Mouse (Mus musculus) adrenal gland, postnatal 4 days (tissue): ENCODE measurements around the gene Pcyt2. TPM values are rescaled to one million over a fixed set of nuclear protein-coding genes. Genes with fewer than 3 reads are reported as not detected.
A peak's percentile ranks its signal among the peaks of the same experiment; 100 is the strongest.
"Not testable (repeated sequence)": the region's sequence is repeated elsewhere in the genome, so short reads cannot be mapped to it uniquely, and the experiment has no call there.

Source experiments
- DNase-seq, 2 experiments: peaks; one replicate each; pipeline ENCODE4 v3.0.0; 2021 to 2022; ENCODE audit warnings: low spot score in 2 of 2, mixed read lengths in 2 of 2
- total RNA-seq, 2 experiments: library from RNA; stranded (reverse); gene quantifications; 2 replicates each; pipeline ENCODE4 v1.2.3; 2021

The Pcyt2 gene
- total RNA-seq, 2 experiments from 2014 or later, result 135 to 144 TPM

DNA sequence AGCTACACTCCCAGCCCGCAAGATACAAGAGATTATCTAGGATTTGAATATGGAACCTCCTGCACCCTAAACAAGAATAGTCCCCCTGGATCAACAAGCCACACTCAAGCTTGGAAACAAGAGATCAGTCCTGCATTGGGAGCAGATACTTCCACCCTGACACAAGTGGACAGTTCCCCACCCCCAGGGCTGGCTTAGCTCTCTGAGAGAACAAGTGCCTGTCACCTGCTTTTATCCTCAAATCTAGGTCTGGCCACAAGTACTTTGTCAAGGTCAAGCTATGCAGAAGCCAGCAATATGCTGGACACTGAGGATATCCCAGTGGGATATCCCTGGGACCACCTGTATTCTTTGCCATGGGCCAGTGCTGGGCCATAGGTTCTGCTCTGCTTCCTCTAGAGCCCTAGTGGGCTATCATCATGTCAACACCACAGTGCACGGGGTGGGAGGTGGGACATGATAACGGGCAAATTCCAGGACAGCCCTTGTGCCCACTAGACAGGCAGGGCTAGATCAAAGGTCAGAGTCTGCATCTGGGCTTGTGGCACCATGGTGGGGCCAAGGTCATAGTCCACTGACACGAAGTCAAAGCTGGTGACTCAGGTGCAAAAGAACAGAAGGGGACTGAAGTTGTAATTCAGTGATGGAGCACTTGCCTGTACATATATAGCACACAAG lies 980 bp downstream of the Pcyt2 start:
- DNase-seq, result no peak

DNA sequence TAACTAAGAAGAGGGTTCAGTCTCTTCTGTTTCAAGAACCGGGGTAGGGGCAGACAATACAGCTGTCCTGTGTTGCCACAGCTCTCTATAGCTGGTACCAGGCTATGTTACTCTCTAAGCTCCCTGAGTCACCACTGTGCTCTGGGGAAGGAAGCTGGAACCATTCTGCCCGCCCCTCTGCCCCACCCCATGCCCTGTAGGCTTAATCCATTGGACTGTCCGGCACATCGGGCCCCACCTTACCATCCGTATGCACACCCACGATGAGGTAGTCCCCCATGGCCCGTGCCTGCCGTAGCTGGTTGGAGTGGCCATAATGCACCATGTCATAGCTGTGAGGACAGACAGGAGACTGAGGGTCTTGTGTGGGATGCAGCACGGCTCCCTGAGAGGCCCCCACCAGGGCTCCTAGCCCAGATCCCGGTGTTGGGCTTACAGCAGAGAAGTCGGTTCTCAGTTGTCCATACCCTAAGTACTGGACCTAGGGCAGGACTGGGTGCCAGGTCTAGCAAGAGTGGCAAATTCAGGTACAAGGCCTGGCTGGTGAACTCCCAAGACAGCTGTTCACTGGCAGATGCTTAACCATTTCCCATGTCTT lies 2.0 kb downstream of the Pcyt2 start:
- no peak for DNase-seq

DNA sequence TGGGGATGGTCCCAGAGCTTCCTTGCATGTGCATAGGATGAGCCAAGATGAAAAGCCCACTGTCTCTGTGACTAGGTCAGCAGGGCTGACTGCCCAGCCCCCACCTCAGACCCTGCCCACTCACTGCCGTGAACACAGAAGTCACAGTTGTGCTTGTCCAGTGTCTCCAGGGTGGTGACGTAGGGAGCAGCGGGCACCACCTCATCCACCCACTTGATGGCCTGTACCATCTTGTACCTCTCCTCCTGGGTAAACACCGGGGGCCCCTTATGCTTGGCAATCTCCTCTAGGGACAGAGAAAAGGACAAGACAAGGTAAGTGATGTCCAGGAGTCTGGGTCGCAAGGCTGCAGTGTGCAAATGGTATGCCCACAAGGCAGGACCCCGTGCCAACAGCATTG lies 2.6 kb downstream of the Pcyt2 start:
- no peak for DNase-seq

DNA sequence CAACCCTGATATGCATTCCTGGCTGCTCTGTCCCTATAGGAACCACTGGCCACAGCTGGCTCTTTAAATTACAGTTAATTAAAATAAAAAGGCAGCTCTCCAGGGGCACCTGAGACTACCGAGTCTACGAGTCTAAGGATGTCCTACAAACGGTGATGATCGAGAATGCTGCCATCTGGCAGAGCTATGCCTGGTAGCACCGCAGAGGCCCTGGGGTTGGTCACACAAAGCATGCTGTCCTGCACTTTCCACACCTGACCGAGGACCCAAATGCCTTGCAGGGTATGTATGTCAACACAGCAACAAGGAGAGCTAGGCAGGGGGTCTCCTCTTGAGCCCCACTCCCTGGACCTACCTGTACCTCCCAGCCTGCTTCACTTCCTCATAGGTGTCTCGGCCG lies 3.8 kb downstream of the Pcyt2 start:
- DNase-seq, result no peak

DNA sequence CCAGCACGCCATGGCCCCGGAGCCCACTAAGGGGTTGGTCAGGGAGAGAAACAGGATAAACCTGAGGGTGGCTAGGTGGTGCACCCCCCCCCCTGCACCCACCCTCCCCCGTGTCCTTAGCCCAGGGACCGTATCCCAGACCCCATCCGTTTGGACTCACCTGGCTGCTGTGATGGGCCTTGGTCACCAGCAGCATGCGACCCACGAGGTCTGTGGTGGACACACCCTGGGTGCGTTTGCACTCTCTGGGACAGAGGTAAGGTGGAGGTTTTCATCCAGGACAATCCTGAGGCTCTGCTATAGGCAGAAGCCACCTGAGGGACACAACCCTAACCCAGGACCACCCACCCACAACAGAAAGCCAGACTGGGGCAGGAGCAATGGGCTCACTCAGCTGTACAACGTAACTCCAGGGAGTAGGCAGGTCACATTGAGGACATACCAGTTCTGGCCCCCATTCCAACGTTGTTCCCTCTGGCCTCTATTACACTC lies 4.2 kb downstream of the Pcyt2 start:
- DNase-seq, result no peak

DNA sequence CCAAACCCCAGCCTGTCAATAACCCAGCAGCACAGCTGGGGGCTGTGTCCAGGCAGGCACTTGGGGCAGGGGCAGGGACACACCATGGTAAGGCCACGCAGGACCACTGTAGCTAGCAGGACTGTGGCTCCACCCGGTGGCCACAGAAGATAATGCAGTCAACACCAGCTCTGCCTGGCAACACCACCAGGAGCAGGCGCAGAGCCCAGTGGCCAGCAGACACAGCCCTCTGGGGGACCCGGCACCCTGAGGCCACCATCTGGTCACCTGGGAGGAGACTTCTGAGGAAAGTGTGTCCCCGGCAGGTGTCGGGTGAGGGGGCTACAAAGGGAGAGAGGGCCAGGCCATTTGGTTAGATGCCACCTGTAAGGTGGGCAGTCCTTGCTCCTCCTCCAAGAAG lies 5.0 kb downstream of the Pcyt2 start:
- no peak for DNase-seq

DNA sequence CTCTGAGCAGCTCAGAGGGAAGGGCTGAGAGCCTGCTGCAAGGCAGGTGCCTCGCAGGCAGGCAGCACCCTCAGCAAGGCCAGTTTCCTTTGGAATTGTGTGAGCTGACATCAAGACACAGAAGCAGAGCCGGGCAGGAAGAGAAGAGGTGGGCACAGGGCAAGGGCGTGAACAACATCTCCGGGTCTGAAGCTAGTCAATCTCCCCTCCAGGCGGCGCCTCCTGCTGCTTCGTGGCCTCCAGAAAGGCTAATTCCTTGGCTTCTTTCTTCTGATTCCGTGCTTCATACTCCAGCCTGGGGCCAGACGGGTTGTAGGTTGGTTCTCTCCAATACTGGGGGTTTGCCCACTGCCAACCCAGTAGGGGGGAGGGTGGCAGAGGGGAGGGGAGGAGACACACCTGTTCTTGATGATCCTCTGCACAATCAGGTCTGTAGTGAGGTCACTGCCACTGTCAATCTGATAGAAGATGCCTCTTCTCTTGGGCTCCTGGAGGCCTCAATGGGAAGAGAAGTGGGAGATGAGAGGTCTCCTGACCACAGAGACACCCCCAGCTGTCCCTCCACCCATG lies 7.2 kb downstream of the Pcyt2 start:
- DNase-seq, result no peak

DNA sequence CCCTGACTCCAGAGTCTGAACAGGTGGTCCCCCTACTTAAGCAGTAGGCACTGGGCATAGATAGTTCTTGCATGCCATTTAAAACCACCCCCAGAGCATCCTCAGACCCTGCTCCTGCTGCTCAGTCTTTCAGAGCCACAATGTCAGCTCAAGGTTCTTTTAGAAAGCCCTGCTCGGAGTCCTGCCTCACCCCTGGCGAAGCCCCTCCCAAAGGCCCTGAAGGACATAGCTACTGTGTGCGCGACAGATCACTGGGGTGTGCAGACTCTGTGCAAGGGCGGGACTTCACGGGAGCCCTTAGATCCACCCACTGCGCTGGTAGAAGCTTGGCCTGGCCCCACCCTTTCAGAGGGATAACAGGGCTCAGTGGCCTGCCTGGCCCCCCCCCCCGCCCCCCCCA lies 8.5 kb downstream of the Pcyt2 start:
- no peak for DNase-seq

DNA sequence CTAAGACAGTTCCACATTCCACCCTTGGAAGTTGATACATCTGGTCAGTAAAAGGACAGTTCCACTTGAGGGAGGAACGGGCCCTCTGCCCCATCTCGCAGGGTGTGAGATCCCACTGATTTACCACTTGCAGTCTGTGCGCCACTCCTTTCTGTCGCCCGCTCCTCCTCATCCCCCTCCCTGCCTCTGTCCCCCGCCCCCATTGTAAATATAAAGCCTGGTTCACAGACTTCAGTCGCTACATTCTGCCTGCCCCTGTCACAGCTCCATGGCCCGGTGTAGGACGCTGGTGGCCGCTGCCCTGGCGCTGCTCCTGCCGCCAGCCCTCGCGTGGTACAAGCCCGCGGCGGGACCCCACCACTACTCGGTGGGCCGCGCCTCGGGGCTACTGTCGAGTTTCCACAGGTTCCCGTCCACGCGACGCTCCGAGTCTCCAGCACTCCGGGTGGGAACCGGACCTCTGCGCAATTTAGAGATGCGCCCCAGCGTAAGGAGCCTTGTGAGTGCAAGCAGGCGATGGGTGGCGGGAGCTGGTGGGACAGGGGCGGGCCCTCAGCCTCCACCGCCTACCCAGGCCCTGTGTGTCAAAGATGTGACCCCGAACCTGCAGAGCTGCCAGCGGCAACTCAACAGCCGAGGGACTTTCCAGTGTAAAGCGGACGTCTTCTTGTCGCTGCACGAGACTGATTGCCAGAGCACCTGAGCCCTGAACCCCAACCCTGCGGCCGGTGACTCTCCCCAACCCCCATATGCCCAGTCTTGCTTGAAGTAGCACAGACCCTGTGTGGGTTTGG lies 9.3 kb downstream of the Pcyt2 start, which contains the start of gene Npb:
TSS of gene Npb (plus strand) at position 237 of the 794 bp plus-strand sequence.
- DNase-seq, result no peak

DNA sequence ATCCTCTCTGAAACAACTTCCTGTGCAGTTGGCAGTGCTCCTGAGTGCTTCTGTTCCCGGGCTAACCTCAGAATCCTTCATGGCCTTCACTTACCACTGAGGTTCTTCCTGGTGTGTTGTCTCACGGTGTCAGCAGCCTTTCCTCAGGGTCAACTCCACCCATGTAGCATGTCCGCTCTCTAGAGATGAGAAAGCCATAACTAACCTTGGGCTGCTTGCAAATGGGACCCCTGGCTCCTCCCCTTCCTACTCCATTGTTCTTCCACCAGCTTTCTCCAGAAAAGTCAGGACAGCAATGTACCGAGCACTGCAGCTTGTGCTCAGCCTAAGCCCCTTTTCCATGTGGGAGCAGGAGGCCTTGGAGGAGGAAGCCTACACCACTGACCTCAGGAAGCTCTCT lies 11.0 kb downstream of the Pcyt2 start:
- DNase-seq, result no peak

DNA sequence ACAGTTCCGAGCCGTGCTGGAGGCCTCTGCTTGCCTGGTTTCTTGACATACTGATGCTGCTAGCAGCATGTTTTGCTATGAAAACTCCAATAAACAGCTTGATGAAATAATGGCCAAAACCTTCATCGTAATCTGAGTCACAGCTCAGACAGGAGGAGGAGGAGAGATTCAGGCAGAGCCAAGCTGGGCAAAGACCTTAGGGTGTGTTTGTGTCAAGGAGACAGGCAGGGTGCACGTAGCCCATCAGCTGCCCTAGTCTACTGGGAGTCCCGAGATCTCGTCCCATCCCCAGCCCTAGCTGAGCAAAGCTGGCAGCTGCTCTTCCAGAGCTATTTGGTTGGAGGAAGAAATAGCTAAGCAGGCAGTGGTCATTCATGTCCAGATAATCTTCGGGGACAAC lies 12.1 kb downstream of the Pcyt2 start:
- DNase-seq, result no peak

DNA sequence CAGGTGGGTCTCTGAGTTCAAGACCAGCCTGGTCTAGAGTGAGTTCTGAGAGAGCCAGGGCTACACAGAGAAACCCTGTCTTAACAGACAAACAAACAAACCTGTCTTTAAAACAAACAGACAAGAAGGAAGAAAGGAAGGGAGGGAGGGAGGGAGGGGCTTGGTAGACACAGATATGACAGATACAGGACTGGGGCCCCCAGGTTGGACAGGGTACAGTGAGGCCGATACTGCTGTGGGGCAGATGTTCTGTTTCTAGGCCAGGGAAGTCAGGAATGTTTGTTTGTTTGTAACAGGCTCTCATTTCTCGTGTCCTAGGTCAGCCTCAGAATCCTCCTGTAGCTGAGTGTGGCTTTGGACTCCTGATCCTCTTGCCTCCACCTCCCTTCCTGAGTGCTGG lies 14.2 kb downstream of the Pcyt2 start:
- DNase-seq, result no peak

DNA sequence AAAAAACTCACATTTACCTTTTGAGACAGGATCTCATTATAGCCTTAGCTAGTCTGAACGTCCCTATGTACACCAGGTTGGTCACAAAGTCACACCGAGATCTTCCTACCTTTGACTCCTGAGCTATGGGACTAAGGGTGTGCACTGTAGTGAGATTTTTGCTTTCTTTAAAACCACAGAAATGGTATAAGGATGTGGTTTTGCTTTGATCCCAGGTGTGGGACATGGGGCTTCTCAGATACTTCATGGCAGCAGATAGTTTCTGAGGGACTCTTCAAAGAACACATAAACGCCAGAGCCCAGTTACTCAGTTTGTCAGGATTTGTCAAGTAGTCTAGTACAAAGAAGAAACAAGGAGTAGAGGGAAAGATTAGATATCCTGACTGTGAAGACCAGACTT lies 17.0 kb downstream of the Pcyt2 start:
- DNase-seq, result no peak

DNA sequence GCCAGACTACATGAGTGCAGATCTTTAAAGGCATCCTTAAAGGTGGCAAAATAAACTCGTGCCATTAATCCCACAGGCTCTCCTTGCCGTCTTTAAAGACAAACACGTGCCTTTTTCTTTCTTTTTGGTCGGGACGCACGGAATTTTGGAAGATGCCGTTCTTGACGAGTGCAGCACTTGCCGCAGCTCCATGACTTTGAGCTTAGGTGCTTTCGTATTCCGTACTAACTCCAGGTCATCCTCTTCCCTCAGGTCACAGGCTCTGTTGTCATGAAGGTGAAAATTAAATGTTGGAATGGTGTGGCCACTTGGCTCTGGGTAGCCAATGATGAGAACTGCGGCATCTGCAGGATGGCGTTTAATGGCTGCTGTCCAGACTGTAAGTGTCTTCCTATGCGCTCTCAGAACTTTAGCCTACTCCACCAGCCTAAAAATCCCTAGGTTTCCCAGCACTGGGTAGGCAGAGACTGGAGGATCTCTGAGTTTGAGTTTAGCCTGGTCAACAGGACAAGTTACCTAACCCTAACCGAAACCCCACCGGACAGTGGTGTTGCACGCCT lies 18.7 kb downstream of the Pcyt2 start:
- DNase-seq, result no peak

DNA sequence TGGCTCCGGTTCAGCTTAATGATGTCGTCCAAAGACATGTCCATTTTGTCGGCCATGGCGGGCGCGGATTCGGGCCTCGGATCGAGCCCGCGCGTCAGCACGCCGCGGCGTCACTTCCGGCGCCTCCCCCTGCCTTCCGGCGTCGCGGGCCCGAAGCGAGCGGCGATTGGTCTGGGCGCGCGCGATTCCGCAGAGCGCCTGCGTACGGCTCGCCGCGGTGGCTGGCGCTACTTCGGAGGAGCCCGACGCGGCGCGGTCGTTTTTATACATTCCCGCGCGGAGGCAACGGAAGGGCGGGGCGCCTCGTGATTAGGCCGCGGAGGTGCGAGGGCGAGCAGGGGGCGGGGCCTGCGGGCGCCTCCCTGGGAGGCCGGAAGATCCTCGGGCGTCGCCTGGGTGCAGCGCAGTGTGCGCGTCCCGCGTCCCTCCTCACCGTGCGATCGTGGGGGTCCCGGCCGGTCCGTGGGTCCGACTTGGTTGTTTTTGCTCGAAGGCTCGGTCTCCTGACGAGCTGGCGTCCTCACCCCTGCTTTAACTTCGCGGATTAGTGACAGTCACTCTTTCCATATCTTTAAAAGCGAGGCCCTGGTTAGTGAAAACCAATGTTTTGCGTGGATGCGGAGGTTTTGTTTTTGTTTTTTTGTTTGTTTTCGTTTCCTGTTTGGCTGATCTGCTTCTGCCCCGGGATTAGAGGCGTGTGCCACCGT lies 19.3 kb downstream of the Pcyt2 start, which contains the start of the genes Alyref and Anapc11:
TSS of gene Alyref (minus strand) at position 83 of the 707 bp plus-strand sequence.
TSS of gene Anapc11 (plus strand) at position 139 of the 707 bp plus-strand sequence.
- DNase-seq, result peak; percentile 87 to 95

DNA sequence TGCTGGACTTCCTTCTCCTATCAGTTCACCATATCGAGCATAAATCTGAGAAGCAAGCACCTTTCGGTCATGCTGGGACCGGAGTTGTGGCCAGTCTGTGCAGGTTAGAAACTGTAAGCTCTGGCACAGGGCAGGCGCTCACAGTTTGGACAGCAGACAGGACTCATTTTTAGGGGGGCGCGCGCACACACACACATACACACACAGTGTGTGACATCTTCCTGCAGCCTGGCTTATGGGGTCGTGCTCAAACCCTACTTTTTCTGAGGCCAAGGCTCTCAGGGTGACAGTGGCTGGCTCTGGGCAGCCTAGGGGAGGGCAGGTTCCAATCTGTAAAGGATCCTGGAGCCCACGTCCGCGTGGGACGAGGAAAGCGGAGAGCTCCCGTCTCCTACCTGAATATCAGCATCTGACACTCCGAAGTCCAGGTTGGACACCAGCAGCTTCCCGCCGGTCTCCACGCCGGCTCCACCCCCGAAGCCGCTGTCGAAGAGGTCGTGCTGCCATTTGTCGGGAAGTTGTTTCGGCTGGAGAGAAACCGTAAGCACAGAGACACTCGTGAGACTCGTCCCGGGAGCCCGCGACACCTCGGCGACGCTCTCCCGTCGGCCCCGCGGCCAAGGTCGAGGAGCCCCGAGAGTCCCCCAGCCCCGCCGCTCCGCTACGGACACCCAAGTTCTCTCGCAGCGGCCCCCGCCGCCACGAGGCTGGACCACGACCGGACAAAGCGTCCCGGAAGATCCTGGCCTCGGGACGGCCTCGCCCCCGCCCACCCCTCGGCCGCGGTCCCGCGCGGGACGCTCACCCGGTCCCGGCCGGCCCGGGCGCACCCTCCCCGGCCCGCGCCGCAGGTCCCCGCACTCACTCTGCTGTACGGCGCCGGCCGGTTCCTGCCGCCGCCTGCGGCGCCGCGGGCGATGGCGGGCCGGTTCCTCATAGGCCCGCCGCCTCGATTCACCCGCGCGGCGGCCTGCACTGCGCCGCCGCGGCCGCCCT lies 20.2 kb downstream of the Pcyt2 start:
- DNase-seq, result no peak

DNA sequence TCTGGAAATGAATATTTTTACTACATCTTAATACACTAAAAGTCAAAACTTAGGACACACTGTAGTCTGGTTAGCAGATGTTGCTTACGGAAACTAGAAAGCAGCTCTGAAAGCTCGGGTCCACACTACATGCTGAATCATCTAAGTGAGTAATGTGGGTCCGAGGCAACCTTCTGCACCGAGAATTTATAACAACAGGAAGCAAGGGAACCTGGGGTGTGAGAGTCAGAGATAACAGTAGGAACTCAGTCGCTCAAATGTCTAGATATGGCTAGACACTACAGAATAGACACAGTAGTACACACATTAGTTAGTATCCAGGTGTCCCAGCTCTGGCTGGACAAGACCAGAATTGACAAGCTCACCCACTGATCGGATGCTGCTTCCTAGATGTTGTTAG lies 29.2 kb downstream of the Pcyt2 start:
- no peak for DNase-seq

DNA sequence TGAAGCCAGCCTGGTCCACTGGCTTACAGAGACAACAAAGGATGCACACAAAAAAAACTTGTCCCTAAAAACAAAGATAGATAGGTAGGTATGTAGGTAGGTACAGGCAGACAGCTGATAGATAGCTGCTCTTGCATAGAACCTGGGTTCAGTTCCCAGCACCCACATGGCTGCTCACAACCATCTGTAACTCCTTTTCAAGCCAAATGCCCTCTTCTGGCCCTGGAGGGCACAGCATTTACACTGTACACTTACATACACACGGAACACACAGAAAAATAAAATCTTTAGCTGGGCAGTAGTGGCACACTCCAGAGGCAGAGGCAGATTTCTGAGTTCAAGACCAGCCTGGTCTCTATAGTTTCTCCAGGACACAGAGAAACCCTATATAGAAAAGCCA lies 33.8 kb downstream of the Pcyt2 start:
- DNase-seq, result no peak

DNA sequence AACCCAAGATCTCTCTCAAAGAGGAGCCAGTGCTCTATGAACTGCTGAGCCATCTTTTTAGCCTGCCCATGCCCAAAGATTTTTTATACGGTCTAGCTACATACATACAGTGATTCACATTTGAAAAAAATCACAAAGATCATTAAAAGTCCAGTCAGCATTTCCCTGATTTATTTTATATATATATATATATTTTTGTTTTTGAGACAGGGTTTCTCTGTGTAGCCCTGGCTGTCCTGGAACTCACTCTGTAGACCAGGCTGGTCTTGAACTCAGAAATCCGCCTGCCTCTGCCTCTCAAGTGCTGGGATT lies 34.8 kb downstream of the Pcyt2 start:
- not testable (repeated sequence) for DNase-seq
